Comparison of ENCODE assay signal across 7 mouse cellular contexts in the genomic region with DNA sequence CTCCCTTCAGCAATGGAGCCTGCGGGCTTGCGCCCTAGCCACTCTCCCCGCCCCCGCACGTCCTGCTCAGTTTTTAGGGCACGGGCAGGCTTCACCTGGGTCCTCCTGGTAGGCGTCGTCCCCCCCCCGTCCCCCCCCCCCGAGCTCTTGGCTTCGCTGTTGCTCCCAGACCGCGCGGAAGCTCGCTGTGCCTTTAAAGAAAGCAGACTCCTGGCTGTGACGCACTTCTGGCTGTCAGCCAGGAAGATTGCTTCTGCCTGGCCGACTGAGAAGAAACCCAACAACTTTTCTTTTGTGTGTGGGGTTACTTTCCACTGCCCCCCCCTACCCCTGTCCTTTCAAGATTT. TPM values are rescaled to one million over a fixed set of nuclear protein-coding genes. Genes with fewer than 3 reads are reported as not detected.
DNase-seq lines count a peak whose midpoint lies in the region; ATAC-seq lines count a peak whose summit lies in the region.

No protein-coding gene starts in this region.

- peak; percentile 82 for DNase-seq in embryo, embryonic 10.5 days (ENCODE audit: low spot score)
- peak; percentile 86 for DNase-seq in gastrocnemius, postnatal 25 days
- peak; percentile 71 to 88 for DNase-seq in left cerebral cortex, adult 9 months (ENCODE audit: low spot score in 2 of 2)
- peak; percentile 94 to 96 for DNase-seq in right cerebral cortex, postnatal 10 days (ENCODE audit: low spot score in 2 of 2)

- ATAC-seq in activated CD4-positive, CD25-positive, alpha-beta regulatory T cell, adult 4 months, result peak; percentile 50
- ATAC-seq in inflammation-experienced regulatory T-cells, adult 6 months, result peak; percentile 60
- ATAC-seq in megakaryocyte, adult 5-6 weeks (ENCODE audit: poor library complexity, severe bottlenecking), result peak; percentile 36

RNA-seq across cellular contexts. Expression of a gene that starts 36.5 kb away (rescaled TPM):
- polyA plus RNA-seq in activated CD4-positive, CD25-positive, alpha-beta regulatory T cell, adult 4 months (2017; shearing (Covaris generic)), result 10 to 100 TPM; 59.1 to 76.8 TPM
- 10 to 100 TPM; 43.8 to 46.7 TPM for total RNA-seq in gastrocnemius, postnatal 25 days (2021)
- 10 to 100 TPM; 66.2 to 75.4 (median 71.3) TPM for polyA plus RNA-seq in inflammation-experienced regulatory T-cells, adult 6 months (2017; shearing (Covaris generic))
- total RNA-seq in megakaryocyte, adult 5-6 weeks (2015), result 71.4 and 82.2 TPM in 2 replicates
- total RNA-seq in megakaryocyte, adult 5-6 weeks (2017), result 122 and 139 TPM in 2 replicates

RNA-seq across cellular contexts. Expression of a gene that starts 36.7 kb away (rescaled TPM):
- polyA plus RNA-seq in activated CD4-positive, CD25-positive, alpha-beta regulatory T cell, adult 4 months (2017; shearing (Covaris generic)), result 1 to 10 TPM; 1.8 to 2.0 TPM
- 1 to 10 TPM; 3.0 to 4.2 TPM for total RNA-seq in gastrocnemius, postnatal 25 days (2021)
- 1 to 10 TPM; 1.4 to 6.2 (median 4.0) TPM for polyA plus RNA-seq in inflammation-experienced regulatory T-cells, adult 6 months (2017; shearing (Covaris generic))
- total RNA-seq in megakaryocyte, adult 5-6 weeks (2015), result 0.82 and 1.1 TPM in 2 replicates
- 0.70 TPM in 1 of 2 replicates, not detected in the other for total RNA-seq in megakaryocyte, adult 5-6 weeks (2017)

RNA-seq across cellular contexts. Expression of a gene that starts 48.1 kb away (rescaled TPM):
- 1 to 10 TPM; 5.2 to 8.0 TPM for polyA plus RNA-seq in activated CD4-positive, CD25-positive, alpha-beta regulatory T cell, adult 4 months (2017; shearing (Covaris generic))
- total RNA-seq in gastrocnemius, postnatal 25 days (2021), result 1 to 10 TPM; 1.9 to 2.7 TPM
- 1 to 10 TPM; 5.8 to 7.4 (median 5.9) TPM for polyA plus RNA-seq in inflammation-experienced regulatory T-cells, adult 6 months (2017; shearing (Covaris generic))
- 8.8 and 11.1 TPM in 2 replicates for total RNA-seq in megakaryocyte, adult 5-6 weeks (2015)
- 4.9 and 5.4 TPM in 2 replicates for total RNA-seq in megakaryocyte, adult 5-6 weeks (2017)

Comparison
In these comparisons a context has a peak if more than half of its experiments do, and no peak if none do; other contexts are left out.
1. Peak in every context shown above with its lines: DNase-seq and ATAC-seq.